ENCODE assay signal across 22 mouse cellular contexts in genomic region chr4:21722752-21723334, GRCm38 (mm10). TPM values are rescaled to one million over a fixed set of nuclear protein-coding genes. Genes with fewer than 3 reads are reported as not detected.
DNase-seq lines count a peak whose midpoint lies in the region; ATAC-seq and TF ChIP-seq lines count a peak whose summit lies in the region.
"Had no signal": no experiment of that assay in that cellular context is flagged by ENCODE, and none has a peak within 500 bp of the region (broad histone marks: within the 10 kb centered on the region; RNA-seq: fewer than 3 reads in every experiment).

No protein-coding gene starts in this region.

- 35% methylated on average over 7 of the region's 7 CpGs for WGBS in forebrain, embryonic 14.5 days
- 36% methylated on average over 7 of the region's 7 CpGs for WGBS in forebrain, postnatal 0 days
- WGBS in neural tube, embryonic 11.5 days: 53% methylated on average over 7 of the region's 7 CpGs
- WGBS in heart, adult 2 months: 54% methylated on average over 7 of the region's 7 CpGs

- no peak overlapping the region for H3K4me2 ChIP-seq in forebrain, embryonic 14.5 days (ENCODE audit: low read length)
- H3K4me2 ChIP-seq in forebrain, postnatal 0 days (ENCODE audit: low read depth): no peak overlapping the region
- no peak overlapping the region for H3K4me2 ChIP-seq in neural tube, embryonic 11.5 days (ENCODE audit: low read depth)
- H3K4me2 ChIP-seq in myocyte (ENCODE audit: low read depth): peak overlapping the region; percentile 55

- H3K79me2 ChIP-seq in myocyte (ENCODE audit: control insufficient read depth, insufficient read depth): peaks cover 1% of the 10 kb centered on the region
- H3K79me2 ChIP-seq in heart, adult 2 months (replicated peaks; ENCODE audit: control insufficient read depth, insufficient read depth, low read length): no peaks in the 10 kb centered on the region

- H3K4me3 ChIP-seq in forebrain, embryonic 14.5 days (ENCODE audit: low read depth, low read length): no peak overlapping the region
- H3K4me3 ChIP-seq in forebrain, postnatal 0 days (ENCODE audit: low read depth, low read length): no peak overlapping the region
- no peak overlapping the region for H3K4me3 ChIP-seq in neural tube, embryonic 11.5 days (ENCODE audit: low read depth, low read length)
- H3K4me3 ChIP-seq in myocyte: no peak overlapping the region
- H3K4me3 ChIP-seq in heart, adult 2 months: no peak overlapping the region
- H3K4me3 ChIP-seq: embryonic facial prominence, embryonic 10.5 days; heart, embryonic 10.5 days had no signal

- H3ac ChIP-seq in myocyte (ENCODE audit: control insufficient read depth, insufficient read length): no peak overlapping the region

- H3K36me3 ChIP-seq in forebrain, embryonic 14.5 days (ENCODE audit: control insufficient read depth, insufficient read depth, low read length): no peaks in the 10 kb centered on the region
- H3K36me3 ChIP-seq in forebrain, postnatal 0 days (ENCODE audit: insufficient read depth): no peaks in the 10 kb centered on the region
- no peaks in the 10 kb centered on the region for H3K36me3 ChIP-seq in neural tube, embryonic 11.5 days (ENCODE audit: control insufficient read depth, insufficient read depth, low read length)
- no peaks in the 10 kb centered on the region for H3K36me3 ChIP-seq in myocyte (ENCODE audit: control insufficient read depth, insufficient read depth)
- no peaks in the 10 kb centered on the region for H3K36me3 ChIP-seq in heart, adult 2 months (ENCODE audit: control insufficient read depth, insufficient read depth, low read length)
- H3K36me3 ChIP-seq: embryonic facial prominence, embryonic 10.5 days; heart, embryonic 10.5 days had no signal

- H3K9me3 ChIP-seq in forebrain, embryonic 14.5 days (replicated peaks; ENCODE audit: control insufficient read depth, low read length): no peaks in the 10 kb centered on the region
- H3K9me3 ChIP-seq in forebrain, postnatal 0 days (ENCODE audit: low read length): no peaks in the 10 kb centered on the region
- H3K9me3 ChIP-seq in neural tube, embryonic 11.5 days (ENCODE audit: control insufficient read depth, low read length): no peaks in the 10 kb centered on the region
- H3K9me3 ChIP-seq: embryonic facial prominence, embryonic 10.5 days; heart, embryonic 10.5 days had no signal

- H3K27me3 ChIP-seq in forebrain, embryonic 14.5 days (replicated peaks; ENCODE audit: control insufficient read depth, insufficient read depth, low read length): no peaks in the 10 kb centered on the region
- no peaks in the 10 kb centered on the region for H3K27me3 ChIP-seq in forebrain, postnatal 0 days (ENCODE audit: insufficient read depth, low read length)
- no peaks in the 10 kb centered on the region for H3K27me3 ChIP-seq in neural tube, embryonic 11.5 days (ENCODE audit: control insufficient read depth, insufficient read depth, low read length)
- no peaks in the 10 kb centered on the region for H3K27me3 ChIP-seq in myocyte (ENCODE audit: control insufficient read depth, insufficient read depth, insufficient read length)
- no peaks in the 10 kb centered on the region for H3K27me3 ChIP-seq in heart, adult 2 months (ENCODE audit: control insufficient read depth, insufficient read depth, low read length)

- no peaks in the 10 kb centered on the region for H3K4me1 ChIP-seq in forebrain, embryonic 14.5 days (ENCODE audit: control insufficient read depth, insufficient read depth, low read length)
- no peaks in the 10 kb centered on the region for H3K4me1 ChIP-seq in forebrain, postnatal 0 days (ENCODE audit: insufficient read depth)
- H3K4me1 ChIP-seq in neural tube, embryonic 11.5 days (ENCODE audit: control insufficient read depth, insufficient read depth, low read length): no peaks in the 10 kb centered on the region
- no peaks in the 10 kb centered on the region for H3K4me1 ChIP-seq in heart, adult 2 months (ENCODE audit: control insufficient read depth, insufficient read depth, low read length)
- H3K4me1 ChIP-seq: embryonic facial prominence, embryonic 10.5 days; heart, embryonic 10.5 days had no signal

- no peak overlapping the region for H3K27ac ChIP-seq in forebrain, embryonic 14.5 days (ENCODE audit: low read depth, low read length)
- H3K27ac ChIP-seq in forebrain, postnatal 0 days (ENCODE audit: low read depth, low read length): no peak overlapping the region
- no peak overlapping the region for H3K27ac ChIP-seq in neural tube, embryonic 11.5 days (ENCODE audit: low read depth, low read length)
- H3K27ac ChIP-seq in heart, adult 2 months: no peak overlapping the region
- H3K27ac ChIP-seq: embryonic facial prominence, embryonic 10.5 days; heart, embryonic 10.5 days; stomach, postnatal 0 days had no signal

- no peak for ATAC-seq in forebrain, embryonic 14.5 days
- no peak for ATAC-seq in forebrain, postnatal 0 days
- peak; percentile 29; the same call in 1 of the 2 replicates for ATAC-seq in neural tube, embryonic 11.5 days (ENCODE audit: insufficient read depth, low FRiP score, low TSS enrichment)
- ATAC-seq: liver, postnatal 0 days had no signal

- DNase-seq in forebrain, embryonic 14.5 days (ENCODE audit: low spot score): peak; percentile 21
- DNase-seq in forebrain, postnatal 0 days: no peak
- peak; percentile 35 for DNase-seq in neural tube, embryonic 11.5 days (ENCODE audit: low spot score)
- no peak for DNase-seq in neural tube, embryonic 10.5 days (ENCODE audit: extremely low spot score, low spot score)
- peak; percentile 99 for DNase-seq in R1 (ENCODE audit: low read depth, low spot score)
- DNase-seq in heart, adult 2 months: no peak
- DNase-seq in adrenal gland, adult 18-20 months (ENCODE audit: low spot score in 2 of 2): no peak
- DNase-seq: cerebellum, adult 9-10 months; gastrocnemius, postnatal 36 days; heart, postnatal 10 days; kidney, adult 2 months; kidney, postnatal 4 days; liver; liver, postnatal 0 days had no signal

- no peak for TF ChIP-seq EP300 in heart, adult 2 months (IDR thresholded peaks at IDR 0.05; ENCODE audit: insufficient read depth, low read depth, low read length)

- intact Hi-C loops in heart, adult 2 months (cut with DNase I): no loop called here

- no peak overlapping the region for H3K9ac ChIP-seq in forebrain, embryonic 14.5 days (ENCODE audit: low read length)
- H3K9ac ChIP-seq in forebrain, postnatal 0 days: no peak overlapping the region
- H3K9ac ChIP-seq in neural tube, embryonic 11.5 days (ENCODE audit: low read length): no peak overlapping the region
- no peak overlapping the region for H3K9ac ChIP-seq in heart, adult 2 months (ENCODE audit: low read depth, low read length)
- H3K9ac ChIP-seq: liver, postnatal 0 days had no signal

- no peak for TF ChIP-seq CTCF in forebrain, postnatal 0 days (IDR thresholded peaks at IDR 0.05; ENCODE audit: low read depth)
- TF ChIP-seq CTCF in heart, adult 2 months (IDR thresholded peaks at IDR 0.05): no peak

- TF ChIP-seq POLR2A in myocyte (IDR thresholded peaks at IDR 0.05; ENCODE audit: insufficient read length, low read depth): no peak
- no peak for TF ChIP-seq POLR2A in heart, adult 2 months (IDR thresholded peaks at IDR 0.05; ENCODE audit: insufficient read depth, low read depth, low read length)

TF ChIP-seq in myocyte, 11 proteins besides CTCF, POLR2A, EP300 and RAD21 (continues in another document):
- no peak for TF ChIP-seq TCF3 (IDR thresholded peaks at IDR 0.05; ENCODE audit: insufficient read length, low read depth)
- TF ChIP-seq REST (IDR thresholded peaks at IDR 0.05; ENCODE audit: insufficient read depth, insufficient read length): no peak
- TF ChIP-seq MAX (IDR thresholded peaks at IDR 0.05; ENCODE audit: low read depth): no peak
- no peak for TF ChIP-seq SRF (IDR thresholded peaks at IDR 0.05; ENCODE audit: control insufficient read depth, insufficient read length, low read depth)
- TF ChIP-seq POLR2AphosphoS2 (IDR thresholded peaks at IDR 0.05; ENCODE audit: insufficient read length, low read depth): no peak

RNA-seq across cellular contexts. Expression of gene Ccnc, which starts 4.7 kb away (rescaled TPM):
- 74.5 and 79.6 TPM in 2 replicates for polyA plus RNA-seq in forebrain, embryonic 14.5 days (2014; fragmentation: Nextera tagmentation; extraction: Ambion mirVana)
- 40.8 and 47.5 TPM in 2 replicates for total RNA-seq in forebrain, postnatal 0 days (2014; rRNA removed)
- 44.2 and 56.0 TPM in 2 replicates for polyA plus RNA-seq in forebrain, postnatal 0 days (2015; fragmentation: Nextera tagmentation; extraction: Ambion mirVana)
- 68.5 and 79.5 TPM in 2 replicates for polyA plus RNA-seq in neural tube, embryonic 11.5 days (2014; fragmentation: Nextera tagmentation; extraction: Ambion mirVana)
- 8.5 TPM for polyA plus RNA-seq in myocyte (2012; fragmentation: generic; extraction: Trizol)
- total RNA-seq in heart, adult 2 months (2021): 10 to 100 TPM in 1 of 2 experiments, 1 to 10 TPM in 1; 9.3 to 14.1 TPM
- 4.0 and 8.1 TPM in 2 replicates for polyA plus RNA-seq in heart, adult 2 months (2012; rRNA removed)
- 10 to 100 TPM; 21.2 to 23.7 TPM for total RNA-seq in adrenal gland, adult 18-20 months (2021)

RNA-seq across cellular contexts. Expression of gene Prdm13, which starts 37.1 kb away (rescaled TPM):
- polyA plus RNA-seq in forebrain, embryonic 14.5 days (2014; fragmentation: Nextera tagmentation; extraction: Ambion mirVana): 0.22 and 0.44 TPM in 2 replicates
- 0.38 and 1.5 TPM in 2 replicates for total RNA-seq in forebrain, postnatal 0 days (2014; rRNA removed)
- polyA plus RNA-seq in forebrain, postnatal 0 days (2015; fragmentation: Nextera tagmentation; extraction: Ambion mirVana): not detected in 2 replicates
- polyA plus RNA-seq in neural tube, embryonic 11.5 days (2014; fragmentation: Nextera tagmentation; extraction: Ambion mirVana): 6.8 and 8.8 TPM in 2 replicates
- not detected for polyA plus RNA-seq in myocyte (2012; fragmentation: generic; extraction: Trizol)
- total RNA-seq in heart, adult 2 months (2021): not detected
- polyA plus RNA-seq in heart, adult 2 months (2012; rRNA removed): not detected in 2 replicates
- total RNA-seq in adrenal gland, adult 18-20 months (2021): not detected
- total RNA-seq: adrenal gland, postnatal 4 days; gastrocnemius, postnatal 36 days; heart, postnatal 10 days; layer of hippocampus, postnatal 25 days; left cerebral cortex, postnatal 14 days; megakaryocyte-erythroid progenitor cell, adult 5-6 weeks had no signal
- polyA plus RNA-seq: embryonic facial prominence, embryonic 10.5 days; heart, embryonic 10.5 days; kidney, adult 2 months; liver, postnatal 0 days; stomach, postnatal 0 days had no signal

RNA-seq across cellular contexts. Expression of gene Usp45, which starts 44.1 kb away (rescaled TPM):
- 8.7 and 10.4 TPM in 2 replicates for polyA plus RNA-seq in forebrain, embryonic 14.5 days (2014; fragmentation: Nextera tagmentation; extraction: Ambion mirVana)
- total RNA-seq in forebrain, postnatal 0 days (2014; rRNA removed): 12.0 and 15.1 TPM in 2 replicates
- 3.5 and 5.3 TPM in 2 replicates for polyA plus RNA-seq in forebrain, postnatal 0 days (2015; fragmentation: Nextera tagmentation; extraction: Ambion mirVana)
- 10.7 and 15.2 TPM in 2 replicates for polyA plus RNA-seq in neural tube, embryonic 11.5 days (2014; fragmentation: Nextera tagmentation; extraction: Ambion mirVana)
- polyA plus RNA-seq in myocyte (2012; fragmentation: generic; extraction: Trizol): 3.8 TPM
- total RNA-seq in heart, adult 2 months (2021): 10 to 100 TPM; 10.4 to 12.8 TPM
- polyA plus RNA-seq in heart, adult 2 months (2012; rRNA removed): 1.9 and 4.2 TPM in 2 replicates
- total RNA-seq in adrenal gland, adult 18-20 months (2021): 10 to 100 TPM; 14.9 to 17.5 TPM

RNA-seq across cellular contexts. Expression of gene Tstd3, which starts 44.2 kb away (rescaled TPM):
- 16.5 and 17.1 TPM in 2 replicates for polyA plus RNA-seq in forebrain, embryonic 14.5 days (2014; fragmentation: Nextera tagmentation; extraction: Ambion mirVana)
- 10.5 and 15.9 TPM in 2 replicates for total RNA-seq in forebrain, postnatal 0 days (2014; rRNA removed)
- polyA plus RNA-seq in forebrain, postnatal 0 days (2015; fragmentation: Nextera tagmentation; extraction: Ambion mirVana): 13.2 and 16.6 TPM in 2 replicates
- polyA plus RNA-seq in neural tube, embryonic 11.5 days (2014; fragmentation: Nextera tagmentation; extraction: Ambion mirVana): 23.0 and 27.5 TPM in 2 replicates
- polyA plus RNA-seq in myocyte (2012; fragmentation: generic; extraction: Trizol): 7.5 TPM
- 10 to 100 TPM; 16.5 to 16.6 TPM for total RNA-seq in heart, adult 2 months (2021)
- 7.5 and 12.2 TPM in 2 replicates for polyA plus RNA-seq in heart, adult 2 months (2012; rRNA removed)
- total RNA-seq in adrenal gland, adult 18-20 months (2021): 1 to 10 TPM; 8.5 to 9.9 TPM

Comparison
In these comparisons a context has a peak if more than half of its experiments do, and no peak if none do; other contexts are left out.
1. DNase-seq: peak in forebrain, embryonic 14.5 days (single experiment), neural tube, embryonic 11.5 days (single experiment) and R1 (single experiment); none in forebrain, postnatal 0 days (single experiment), neural tube, embryonic 10.5 days (single experiment), heart, adult 2 months (0 of 2) and adrenal gland, adult 18-20 months (0 of 2).